Mouse (Mus musculus): ENCODE measurements at regions not wholly inside any gene's neighbourhood (a gene's known extent, or its start where the extent isn't known, plus 50 kb on each side); places are given as distances from the start of the nearest gene placed in this dataset.

GRCm38 (mm10) chr2:167845370-167845769 is 86.5 kb upstream of the Ptpn1 start:
- no peak overlapping the region for H3K4me3 ChIP-seq (ENCODE audit: low read depth, low read length)
- H3K9me3 ChIP-seq (replicated peaks; ENCODE audit: control insufficient read depth, insufficient read depth, low read length, poor library complexity, severe bottlenecking): no peaks in the 10 kb centered on the region
- TF ChIP-seq POLR2A (IDR thresholded peaks at IDR 0.05; ENCODE audit: insufficient read depth, low read length) (no peak), CTCF (IDR thresholded peaks at IDR 0.05; ENCODE audit: low read depth, low read length) (no peak), EP300 (IDR thresholded peaks at IDR 0.05; ENCODE audit: insufficient read depth, low read depth, low read length) (no peak)
- H3K36me3 ChIP-seq (ENCODE audit: control insufficient read depth, insufficient read depth, low read length, poor library complexity, severe bottlenecking): no peaks in the 10 kb centered on the region
- no peak overlapping the region for H3K27ac ChIP-seq (ENCODE audit: insufficient read depth, low read length)
- no peak overlapping the region for H3K9ac ChIP-seq (ENCODE audit: low read depth, poor library complexity, severe bottlenecking)
- no peaks in the 10 kb centered on the region for H3K27me3 ChIP-seq (ENCODE audit: control insufficient read depth, insufficient read depth, low read length, poor library complexity, severe bottlenecking)
- no peaks in the 10 kb centered on the region for H3K4me1 ChIP-seq (ENCODE audit: control insufficient read depth, insufficient read depth, low read length)

GRCm38 (mm10) chr2:167844556-167844955 is 87.3 kb upstream of the Ptpn1 start:
- Histone ChIP-seq H3K36me3 (ENCODE audit: control insufficient read depth, insufficient read depth, low read length, poor library complexity, severe bottlenecking) (no peaks in the 10 kb centered on the region), H3K4me3 (ENCODE audit: low read depth, low read length) (no peak overlapping the region), H3K27ac (ENCODE audit: insufficient read depth, low read length) (no peak overlapping the region), H3K27me3 (ENCODE audit: control insufficient read depth, insufficient read depth, low read length, poor library complexity, severe bottlenecking) (no peaks in the 10 kb centered on the region), H3K9ac (ENCODE audit: low read depth, poor library complexity, severe bottlenecking) (no peak overlapping the region), H3K4me1 (ENCODE audit: control insufficient read depth, insufficient read depth, low read length) (no peaks in the 10 kb centered on the region), H3K9me3 (replicated peaks; ENCODE audit: control insufficient read depth, insufficient read depth, low read length, poor library complexity, severe bottlenecking) (no peaks in the 10 kb centered on the region)
- no peak for TF ChIP-seq EP300 (IDR thresholded peaks at IDR 0.05; ENCODE audit: insufficient read depth, low read depth, low read length)
- TF ChIP-seq POLR2A (IDR thresholded peaks at IDR 0.05; ENCODE audit: insufficient read depth, low read length): no peak
- TF ChIP-seq CTCF (IDR thresholded peaks at IDR 0.05; ENCODE audit: low read depth, low read length): no peak

- Histone ChIP-seq H3K4me3 (ENCODE audit: low read depth, low read length) (no peak overlapping the region), H3K27ac (ENCODE audit: insufficient read depth, low read length) (no peak overlapping the region), H3K4me1 (ENCODE audit: control insufficient read depth, insufficient read depth, low read length) (no peaks in the 10 kb centered on the region), H3K9ac (ENCODE audit: low read depth, poor library complexity, severe bottlenecking) (no peak overlapping the region), H3K9me3 (replicated peaks; ENCODE audit: control insufficient read depth, insufficient read depth, low read length, poor library complexity, severe bottlenecking) (no peaks in the 10 kb centered on the region), H3K36me3 (ENCODE audit: control insufficient read depth, insufficient read depth, low read length, poor library complexity, severe bottlenecking) (no peaks in the 10 kb centered on the region), H3K27me3 (ENCODE audit: control insufficient read depth, insufficient read depth, low read length, poor library complexity, severe bottlenecking) (no peaks in the 10 kb centered on the region)
- TF ChIP-seq EP300 (IDR thresholded peaks at IDR 0.05; ENCODE audit: insufficient read depth, low read depth, low read length) (no peak), POLR2A (IDR thresholded peaks at IDR 0.05; ENCODE audit: insufficient read depth, low read length) (no peak), CTCF (IDR thresholded peaks at IDR 0.05; ENCODE audit: low read depth, low read length) (no peak)
Observed at GRCm38 (mm10) chr2:167843921-167844320, 87.9 kb upstream of the Ptpn1 start.

- Histone ChIP-seq H3K36me3 (ENCODE audit: control insufficient read depth, insufficient read depth, low read length, poor library complexity, severe bottlenecking) (no peaks in the 10 kb centered on the region), H3K4me1 (ENCODE audit: control insufficient read depth, insufficient read depth, low read length) (no peaks in the 10 kb centered on the region), H3K27ac (ENCODE audit: insufficient read depth, low read length) (no peak overlapping the region), H3K4me3 (ENCODE audit: low read depth, low read length) (no peak overlapping the region), H3K27me3 (ENCODE audit: control insufficient read depth, insufficient read depth, low read length, poor library complexity, severe bottlenecking) (no peaks in the 10 kb centered on the region), H3K9ac (ENCODE audit: low read depth, poor library complexity, severe bottlenecking) (no peak overlapping the region), H3K9me3 (replicated peaks; ENCODE audit: control insufficient read depth, insufficient read depth, low read length, poor library complexity, severe bottlenecking) (no peaks in the 10 kb centered on the region)
- no peak for TF ChIP-seq POLR2A (IDR thresholded peaks at IDR 0.05; ENCODE audit: insufficient read depth, low read length)
- TF ChIP-seq EP300 (IDR thresholded peaks at IDR 0.05; ENCODE audit: insufficient read depth, low read depth, low read length): no peak
- no peak for TF ChIP-seq CTCF (IDR thresholded peaks at IDR 0.05; ENCODE audit: low read depth, low read length)
Observed at GRCm38 (mm10) chr2:167842993-167843392, 88.9 kb upstream of the Ptpn1 start.

GRCm38 (mm10) chr2:167842473-167842872 is 89.4 kb upstream of the Ptpn1 start:
- no peak for TF ChIP-seq EP300 (IDR thresholded peaks at IDR 0.05; ENCODE audit: insufficient read depth, low read depth, low read length)
- TF ChIP-seq POLR2A (IDR thresholded peaks at IDR 0.05; ENCODE audit: insufficient read depth, low read length): no peak
- no peak for TF ChIP-seq CTCF (IDR thresholded peaks at IDR 0.05; ENCODE audit: low read depth, low read length)
- Histone ChIP-seq H3K9ac (ENCODE audit: low read depth, poor library complexity, severe bottlenecking) (no peak overlapping the region), H3K27ac (ENCODE audit: insufficient read depth, low read length) (no peak overlapping the region), H3K9me3 (replicated peaks; ENCODE audit: control insufficient read depth, insufficient read depth, low read length, poor library complexity, severe bottlenecking) (no peaks in the 10 kb centered on the region), H3K4me3 (ENCODE audit: low read depth, low read length) (no peak overlapping the region), H3K4me1 (ENCODE audit: control insufficient read depth, insufficient read depth, low read length) (no peaks in the 10 kb centered on the region), H3K36me3 (ENCODE audit: control insufficient read depth, insufficient read depth, low read length, poor library complexity, severe bottlenecking) (no peaks in the 10 kb centered on the region), H3K27me3 (ENCODE audit: control insufficient read depth, insufficient read depth, low read length, poor library complexity, severe bottlenecking) (no peaks in the 10 kb centered on the region)

GRCm38 (mm10) chr2:167841339-167842240 is 90.3 kb upstream of the Ptpn1 start:
- TF ChIP-seq POLR2A (IDR thresholded peaks at IDR 0.05; ENCODE audit: insufficient read depth, low read length) (no peak), EP300 (IDR thresholded peaks at IDR 0.05; ENCODE audit: insufficient read depth, low read depth, low read length) (no peak), CTCF (IDR thresholded peaks at IDR 0.05; ENCODE audit: low read depth, low read length) (no peak)
- Histone ChIP-seq H3K9me3 (replicated peaks; ENCODE audit: control insufficient read depth, insufficient read depth, low read length, poor library complexity, severe bottlenecking) (no peaks in the 10 kb centered on the region), H3K27me3 (ENCODE audit: control insufficient read depth, insufficient read depth, low read length, poor library complexity, severe bottlenecking) (no peaks in the 10 kb centered on the region), H3K27ac (ENCODE audit: insufficient read depth, low read length) (no peak overlapping the region), H3K4me3 (ENCODE audit: low read depth, low read length) (no peak overlapping the region), H3K36me3 (ENCODE audit: control insufficient read depth, insufficient read depth, low read length, poor library complexity, severe bottlenecking) (no peaks in the 10 kb centered on the region), H3K4me1 (ENCODE audit: control insufficient read depth, insufficient read depth, low read length) (no peaks in the 10 kb centered on the region), H3K9ac (ENCODE audit: low read depth, poor library complexity, severe bottlenecking) (no peak overlapping the region)
